Mouse (Mus musculus) erythroblast, adult 5-6 weeks (primary cell): ENCODE measurements around the gene Sms. TPM values are rescaled to one million over a fixed set of nuclear protein-coding genes. Genes with fewer than 3 reads are reported as not detected.

Experiments used
- ATAC-seq: replicated peaks from 2 replicates; pipeline ENCODE4 v1.8.0; 2016; ENCODE audit warnings: moderate number of reproducible peaks, mild to moderate bottlenecking, moderate TSS enrichment, inconsistent platforms; ENCODE audit not compliant: poor library complexity, low FRiP score, severe bottlenecking
- total RNA-seq, 2 experiments: library from RNA; stranded (forward) in 1 of 2; stranded (reverse) in 1 of 2; fragments of 150-400 nt in 1 of 2; fragments of 200-764, 138-1000 nt in 1 of 2; gene quantifications; 2 replicates each; pipeline versions ENCODE4 v1.2.3 to v1.2.4; 2015 to 2017; ENCODE audit warnings: low replicate concordance in 2 of 2

Gene Sms
- total RNA-seq (2015; ENCODE audit: low replicate concordance) (6.7 and 11.5 TPM in 2 replicates), total RNA-seq (2017; ENCODE audit: low replicate concordance) (9.2 and 10.9 TPM in 2 replicates)

DNA sequence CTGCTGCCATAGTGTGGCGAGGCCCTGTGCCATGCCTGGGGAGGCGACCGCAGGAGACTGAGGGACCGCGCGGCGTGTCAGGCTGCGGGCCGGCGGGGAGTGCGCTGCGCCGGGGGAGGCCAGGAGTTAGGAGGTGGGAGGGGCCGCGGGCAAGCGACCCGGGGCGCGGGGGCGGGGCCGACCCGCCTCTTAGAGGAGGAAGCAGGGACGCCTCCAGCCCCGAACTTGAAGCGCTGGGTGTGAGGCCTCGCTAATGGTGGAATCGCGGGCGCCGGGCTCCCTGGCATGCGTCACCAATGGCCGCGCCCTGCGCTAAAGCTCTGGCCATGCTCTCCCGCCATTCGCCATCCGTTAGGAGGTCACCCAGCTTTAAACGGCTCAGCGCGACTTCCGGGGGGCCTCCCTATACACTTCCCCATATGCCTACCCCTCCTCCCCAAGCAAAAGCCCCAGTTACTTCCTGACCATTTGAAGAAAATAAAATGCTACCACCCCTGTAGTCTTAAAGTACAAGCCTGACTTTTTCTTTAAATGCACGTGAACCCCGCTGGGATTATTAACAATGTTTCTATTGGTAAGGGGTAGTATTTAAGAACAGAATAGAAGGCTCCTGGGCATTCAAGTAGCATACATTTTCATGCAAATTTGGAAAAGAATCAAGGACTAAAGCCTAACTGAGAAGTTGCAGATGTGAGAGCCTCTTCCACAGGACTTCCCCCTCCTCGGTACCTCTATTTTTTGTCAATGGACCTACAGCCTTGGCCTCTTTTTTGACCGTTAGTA, at the start of gene Sms:
Gene Sms (minus strand): TSS at position 344 of the 783 bp plus-strand sequence.
- peak; percentile 73 for ATAC-seq

GRCm38 (mm10) chrX:157506400-157506799, 14.3 kb upstream of the Sms start:
- no peak for ATAC-seq

GRCm38 (mm10) chrX:157504506-157504905, 12.4 kb upstream of the Sms start:
- no peak for ATAC-seq

DNA sequence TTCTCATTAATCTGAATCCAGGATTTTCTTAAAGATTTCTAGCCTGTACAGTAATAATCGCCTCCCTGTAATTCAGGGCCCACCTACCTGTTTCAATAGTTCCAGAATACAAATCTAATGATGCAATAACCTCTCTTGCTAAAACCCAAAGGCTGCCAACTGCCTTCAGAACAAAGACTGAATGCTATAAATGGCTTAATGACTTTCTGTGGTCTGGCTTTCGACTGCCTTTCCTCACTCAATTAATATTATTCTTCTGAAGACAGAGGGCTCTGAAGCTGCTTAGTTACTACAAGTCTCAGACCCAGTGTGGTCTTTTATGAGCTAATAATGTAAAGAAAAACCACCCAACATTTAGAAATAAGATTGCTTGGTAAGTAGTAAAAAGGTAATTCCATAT, 9.8 kb upstream of the Sms start:
- ATAC-seq = no peak

DNA sequence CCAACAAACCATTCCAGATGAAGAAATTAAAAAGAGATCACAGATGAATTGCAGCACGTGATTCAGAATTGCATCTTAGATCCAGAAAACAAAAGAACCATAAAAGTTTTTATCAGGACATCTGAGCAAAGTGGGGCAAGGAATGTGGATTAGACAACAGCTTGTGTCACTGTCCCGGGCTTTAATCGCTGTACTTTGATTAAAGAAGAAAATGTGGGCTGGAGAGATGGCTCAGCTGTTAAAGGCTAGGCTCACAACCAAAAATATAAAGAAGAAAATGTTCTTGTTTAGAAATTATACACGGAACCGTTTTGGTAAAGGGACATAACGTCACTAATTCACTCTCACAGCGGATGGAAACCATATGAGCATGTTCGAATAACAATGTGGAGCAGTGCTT, 7.9 kb upstream of the Sms start:
- no peak for ATAC-seq

GRCm38 (mm10) chrX:157493159-157493558, 1.1 kb upstream of the Sms start:
- no peak for ATAC-seq

DNA sequence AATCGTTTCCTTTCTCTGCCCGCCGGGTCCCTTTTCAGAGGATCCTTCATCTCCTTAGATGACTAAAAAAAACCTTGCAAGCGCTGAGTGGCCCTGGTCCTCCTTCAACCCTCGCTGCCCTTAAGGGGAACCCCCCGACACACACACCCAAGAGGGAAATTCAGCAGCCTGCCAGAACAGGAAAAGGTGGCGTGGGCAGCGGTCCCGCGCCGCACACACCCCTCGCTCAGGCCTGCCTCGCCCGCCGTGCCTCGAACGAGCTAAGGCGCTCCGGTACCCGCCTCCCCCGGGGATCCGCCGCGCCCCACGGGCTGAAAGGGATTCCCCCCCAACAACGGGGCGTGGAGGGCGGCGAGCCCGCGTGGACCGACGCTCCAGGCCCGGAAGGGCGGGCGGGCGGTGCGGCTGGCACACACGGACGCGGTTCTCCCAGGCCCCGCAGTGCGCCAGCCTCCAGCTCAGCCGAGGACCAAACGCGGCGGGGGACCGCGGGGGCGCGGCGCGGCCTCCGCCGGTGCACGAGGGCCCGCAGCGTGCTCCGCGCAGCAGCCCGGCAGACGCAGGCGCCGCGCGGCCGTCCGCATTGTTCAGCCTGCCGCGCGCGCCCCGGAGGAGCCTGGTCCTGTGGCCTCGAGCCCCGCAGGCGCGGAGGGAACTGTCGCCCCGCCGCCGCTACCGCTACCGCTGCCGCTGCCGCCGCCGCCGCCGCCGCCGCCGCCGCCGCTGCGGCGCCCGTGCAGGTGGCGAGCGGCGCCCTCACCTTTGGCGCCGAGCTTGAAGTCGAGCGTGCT, 747 bp downstream of the Sms start:
- ATAC-seq = no peak

DNA sequence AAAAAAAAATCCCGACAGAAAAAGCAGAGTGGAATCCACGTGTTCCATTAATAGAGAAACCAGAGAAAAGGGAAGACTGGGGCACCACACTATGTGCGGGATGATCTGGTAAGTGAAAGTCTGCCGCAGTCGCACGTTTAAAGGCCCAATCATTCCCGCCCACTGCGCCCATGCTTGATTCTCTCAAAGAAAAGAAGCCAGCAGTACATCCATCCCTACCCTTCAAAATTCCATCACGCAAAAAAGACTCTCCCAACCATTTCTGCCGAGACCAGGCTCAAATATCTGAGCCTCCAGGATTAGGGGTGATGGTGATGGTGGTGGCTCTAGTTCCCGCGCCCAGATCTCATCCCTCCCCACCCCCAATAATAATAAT, 1.3 kb downstream of the Sms start:
- no peak for ATAC-seq

GRCm38 (mm10) chrX:157489871-157490721, 2.0 kb downstream of the Sms start:
- ATAC-seq = no peak

DNA sequence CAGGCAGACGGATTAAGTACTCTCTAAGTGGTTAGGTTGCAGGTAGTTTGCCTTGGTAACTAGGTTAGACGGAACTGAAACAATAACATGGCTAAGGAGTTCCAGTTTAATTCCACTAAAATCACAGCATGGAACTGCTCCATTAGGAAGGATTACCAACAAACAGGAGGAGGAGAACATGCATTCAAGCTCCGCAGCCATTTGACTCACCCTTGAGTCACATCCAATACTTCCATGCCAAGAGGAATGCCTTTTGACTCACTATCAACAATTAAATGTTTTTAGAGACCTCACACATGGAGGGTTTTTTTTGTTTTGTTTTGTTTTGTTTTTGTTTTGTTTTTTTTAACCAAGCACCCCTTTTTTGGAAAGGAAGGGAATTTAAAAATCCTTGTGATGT, 3.3 kb downstream of the Sms start:
- no peak for ATAC-seq

GRCm38 (mm10) chrX:157486765-157487164, 5.3 kb downstream of the Sms start:
- ATAC-seq = no peak

DNA sequence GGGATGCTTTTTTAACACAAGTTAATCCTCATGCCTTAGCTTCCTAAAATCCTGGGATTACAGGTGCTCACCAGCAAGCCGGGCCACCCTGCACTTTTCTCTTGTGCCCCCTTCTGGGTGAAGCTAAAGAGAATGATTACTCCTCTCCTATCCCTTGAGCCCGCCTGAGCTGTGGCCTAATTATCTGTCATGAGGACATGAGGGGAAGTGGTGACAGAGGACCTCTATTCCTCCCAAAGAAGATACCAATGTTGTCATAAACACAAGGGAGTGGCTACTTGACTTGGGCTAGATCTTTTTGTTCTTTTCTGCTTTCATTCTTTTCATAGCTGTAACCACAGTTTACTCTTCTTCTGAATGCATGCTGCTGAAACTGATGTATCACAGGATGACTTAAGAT, 9.2 kb downstream of the Sms start:
- ATAC-seq = no peak

- ATAC-seq = no peak
These were observed 10.2 kb downstream of the Sms start for GRCm38 (mm10) chrX:157481860-157482259.

GRCm38 (mm10) chrX:157477328-157477727, 14.8 kb downstream of the Sms start:
- ATAC-seq = no peak

GRCm38 (mm10) chrX:157476153-157476810, 15.8 kb downstream of the Sms start:
- no peak for ATAC-seq

- no peak for ATAC-seq
These were observed 20.1 kb downstream of the Sms start for GRCm38 (mm10) chrX:157471711-157472660.

DNA sequence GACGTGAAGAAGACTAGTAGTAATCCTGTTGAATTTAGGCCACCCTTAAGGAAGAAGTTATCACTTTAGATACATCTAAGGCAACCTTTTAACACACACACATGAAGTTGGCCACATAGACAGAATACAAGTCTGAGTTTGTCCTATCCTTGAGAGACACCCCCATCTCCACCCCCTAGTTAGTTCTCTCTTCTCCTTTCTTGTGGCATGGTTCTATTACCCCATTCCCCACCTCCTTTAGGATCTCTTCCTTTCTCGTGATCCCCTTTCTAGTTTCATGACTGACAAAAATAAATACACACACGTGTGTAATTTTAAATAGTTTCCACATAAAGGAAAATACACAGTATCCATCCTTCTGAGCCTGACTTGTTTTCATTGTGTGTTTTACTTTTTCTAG, 23.3 kb downstream of the Sms start:
- no peak for ATAC-seq

GRCm38 (mm10) chrX:157468055-157468454, 24.0 kb downstream of the Sms start:
- ATAC-seq = no peak

GRCm38 (mm10) chrX:157465949-157466348, 26.1 kb downstream of the Sms start:
- ATAC-seq = no peak
